ENCODE assay signal across 10 mouse cellular contexts in the genomic region with DNA sequence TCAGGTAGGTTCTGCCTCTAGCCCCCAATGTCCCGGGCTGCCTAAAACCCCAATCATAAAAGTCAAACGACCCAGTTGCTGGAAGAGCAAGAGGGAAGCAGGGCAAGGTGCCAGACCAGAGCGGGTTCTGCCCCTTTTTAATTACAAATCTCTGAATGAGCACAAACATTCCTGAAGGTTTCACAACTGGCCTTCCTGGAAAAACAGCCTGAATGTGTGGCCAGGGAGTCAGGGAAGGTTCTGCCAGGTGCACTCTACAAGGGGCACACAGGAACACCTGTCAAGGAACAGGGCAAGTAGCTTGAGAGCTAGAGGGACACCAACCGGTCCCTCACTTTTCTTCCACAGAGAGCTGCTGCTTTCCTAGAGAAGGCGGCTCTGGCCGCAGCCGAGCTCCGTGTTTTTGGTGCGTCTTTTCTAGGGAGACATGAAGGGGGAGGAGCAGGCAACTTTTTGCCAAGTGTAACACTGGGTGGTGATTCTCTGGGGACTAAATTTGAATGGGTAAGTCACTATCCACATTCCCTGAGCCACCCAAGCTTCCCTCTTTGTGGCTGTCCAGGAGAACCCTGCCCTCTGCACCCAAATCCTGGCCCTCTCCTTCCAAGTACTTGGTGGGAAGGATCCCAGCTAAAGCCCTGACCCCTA.
DNase-seq lines count a peak whose midpoint lies in the region; ATAC-seq and TF ChIP-seq lines count a peak whose summit lies in the region.
"Had no signal": no experiment of that assay in that cellular context is flagged by ENCODE, and none has a peak within 500 bp of the region (broad histone marks: within the 10 kb centered on the region; RNA-seq: fewer than 3 reads in every experiment).

No protein-coding gene starts in this region.

- no peaks in the 10 kb centered on the region for H3K9me3 ChIP-seq in forebrain, embryonic 14.5 days (replicated peaks; ENCODE audit: control insufficient read depth, low read length)
- no peaks in the 10 kb centered on the region for H3K9me3 ChIP-seq in intestine, postnatal 0 days (ENCODE audit: control insufficient read depth)
- H3K9me3 ChIP-seq: embryonic facial prominence, embryonic 12.5 days; neural tube, embryonic 12.5 days had no signal

- WGBS in forebrain, embryonic 14.5 days: 43% methylated on average over 9 of the region's 9 CpGs
- 42% methylated on average over 9 of the region's 9 CpGs for WGBS in intestine, postnatal 0 days

- no peaks in the 10 kb centered on the region for H3K27me3 ChIP-seq in forebrain, embryonic 14.5 days (replicated peaks; ENCODE audit: control insufficient read depth, insufficient read depth, low read length)
- no peaks in the 10 kb centered on the region for H3K27me3 ChIP-seq in intestine, postnatal 0 days (replicated peaks; ENCODE audit: control insufficient read depth, insufficient read depth, low read length)
- H3K27me3 ChIP-seq: embryonic facial prominence, embryonic 12.5 days; neural tube, embryonic 12.5 days had no signal

- H3K4me2 ChIP-seq in forebrain, embryonic 14.5 days (ENCODE audit: low read length): peak overlapping the region; percentile 4; the same call in 1 of the 2 replicates
- H3K4me2 ChIP-seq in intestine, postnatal 0 days (replicated peaks; ENCODE audit: low read depth): no peak overlapping the region
- H3K4me2 ChIP-seq: embryonic facial prominence, embryonic 12.5 days; neural tube, embryonic 12.5 days had no signal

- H3K36me3 ChIP-seq in forebrain, embryonic 14.5 days (ENCODE audit: control insufficient read depth, insufficient read depth, low read length): no peaks in the 10 kb centered on the region
- H3K36me3 ChIP-seq in intestine, postnatal 0 days (ENCODE audit: control insufficient read depth, insufficient read depth): no peaks in the 10 kb centered on the region
- H3K36me3 ChIP-seq: embryonic facial prominence, embryonic 12.5 days; neural tube, embryonic 12.5 days had no signal

- no peak for DNase-seq in left cerebral cortex, adult 2 months (ENCODE audit: extremely low spot score in 1 of 2, low spot score in 2 of 2)
- DNase-seq in left cerebral cortex, postnatal 4 days: no peak
- DNase-seq in forebrain, embryonic 14.5 days (ENCODE audit: low spot score): peak; percentile 40
- DNase-seq in lung, postnatal 10 days: peak; percentile 70
- DNase-seq in urinary bladder, postnatal 25 days (ENCODE audit: low spot score): no peak
- no peak for DNase-seq in thymus, postnatal 14 days

- no peak for TF ChIP-seq CTCF in left cerebral cortex, adult 2 months (IDR thresholded peaks at IDR 0.05)
- no peak for TF ChIP-seq CTCF in intestine, postnatal 0 days (IDR thresholded peaks at IDR 0.05; ENCODE audit: low read depth)

- H3K9ac ChIP-seq in forebrain, embryonic 14.5 days (ENCODE audit: low read length): no peak overlapping the region
- no peak overlapping the region for H3K9ac ChIP-seq in intestine, postnatal 0 days (ENCODE audit: low read depth, low read length)
- H3K9ac ChIP-seq: embryonic facial prominence, embryonic 12.5 days; neural tube, embryonic 12.5 days had no signal

- intact Hi-C loops in left cerebral cortex, adult 2 months (cut with DNase I): loop anchor here (1.0 to 2.0 kb wide), 2 partner anchors 55 to 65 kb away; no protein-coding TSS in a partner anchor
- intact Hi-C loops in left cerebral cortex, postnatal 4 days (cut with DNase I): loop anchor here (5.0 kb wide), 1 partner anchor 57 kb away; no protein-coding TSS in a partner anchor

- peak overlapping the region; percentile 36; the same call in 1 of the 2 replicates for H3K27ac ChIP-seq in left cerebral cortex, adult 2 months
- peak overlapping the region; percentile 64; the same call in 1 of the 2 replicates for H3K27ac ChIP-seq in forebrain, embryonic 14.5 days (ENCODE audit: low read depth, low read length)
- no peak overlapping the region for H3K27ac ChIP-seq in intestine, postnatal 0 days (ENCODE audit: low read depth, low read length)
- H3K27ac ChIP-seq: embryonic facial prominence, embryonic 12.5 days; neural tube, embryonic 12.5 days had no signal

- peaks cover 39% of the 10 kb centered on the region for H3K4me1 ChIP-seq in forebrain, embryonic 14.5 days (ENCODE audit: control insufficient read depth, insufficient read depth, low read length)
- H3K4me1 ChIP-seq in intestine, postnatal 0 days (replicated peaks; ENCODE audit: control insufficient read depth, insufficient read depth, low read length): peaks cover 13% of the 10 kb centered on the region

- H3K4me3 ChIP-seq in left cerebral cortex, adult 2 months: no peak overlapping the region
- H3K4me3 ChIP-seq in forebrain, embryonic 14.5 days (ENCODE audit: low read depth, low read length): no peak overlapping the region
- no peak overlapping the region for H3K4me3 ChIP-seq in intestine, postnatal 0 days (ENCODE audit: low read depth, low read length)
- H3K4me3 ChIP-seq: embryonic facial prominence, embryonic 12.5 days; neural tube, embryonic 12.5 days had no signal

- ATAC-seq in forebrain, embryonic 14.5 days: peak; percentile 27; the same call in 1 of the 2 replicates
- ATAC-seq in intestine, postnatal 0 days: peak; percentile 13; the same call in 1 of the 2 replicates
- no peak for ATAC-seq in inflammation-experienced regulatory T-cells, adult 6 months

Comparison
In these comparisons a context has a peak if more than half of its experiments do, and no peak if none do; other contexts are left out.
1. DNase-seq: peak in forebrain, embryonic 14.5 days (single experiment) and lung, postnatal 10 days (single experiment); none in left cerebral cortex, adult 2 months (0 of 2), left cerebral cortex, postnatal 4 days (single experiment), urinary bladder, postnatal 25 days (single experiment) and thymus, postnatal 14 days (single experiment).